Mouse (Mus musculus): ENCODE data around the gene Gm44503.

GRCm38 (mm10) chr9:72996167-72996566 is 37.5 kb downstream of the Gm44503 start:
- TF ChIP-seq CTCF (IDR thresholded peaks at IDR 0.05; ENCODE audit: low read depth, low read length): no peak
- TF ChIP-seq POLR2A (IDR thresholded peaks at IDR 0.05; ENCODE audit: extremely low read depth, insufficient read depth, low read length): no peak
